Mouse (Mus musculus) MEL (cell line): ENCODE data around the gene Plxna4. TPM values are rescaled to one million over a fixed set of nuclear protein-coding genes. Genes with fewer than 3 reads are reported as not detected.

Source experiments
- DNase-seq: peaks from one replicate; pipeline ENCODE4 v3.0.0; 2011; ENCODE audit warnings: low read depth, low spot score
- H3K27ac ChIP-seq: 2 replicates; pipeline ENCODE4 v1.5.1; 2012; ENCODE audit warnings: low read depth, mild to moderate bottlenecking, control low read depth, low read length, moderate library complexity; ENCODE audit not compliant: control insufficient read depth
- H3K27me3 ChIP-seq, 2 experiments: fragments of 150-350 bp in 1 of 2; sonication (generic) in 1 of 2; 2 replicates each; pipeline ENCODE4 v1.6.1; 2012; ENCODE audit warnings: low read length in 2 of 2, mild to moderate bottlenecking in 2 of 2, improper control_type of control experiment in 1 of 2, moderate library complexity in 1 of 2; ENCODE audit not compliant: insufficient read depth in 2 of 2, control insufficient read depth in 1 of 2
- H3K36me3 ChIP-seq, 2 experiments: 2 replicates each; pipeline ENCODE4 v1.6.1; 2012 to 2014; ENCODE audit warnings: low read length in 2 of 2, improper control_type of control experiment in 1 of 2, inconsistent platforms in 1 of 2, mild to moderate bottlenecking in 1 of 2; ENCODE audit not compliant: insufficient read depth in 2 of 2, control insufficient read depth in 1 of 2
- H3K4me1 ChIP-seq, 2 experiments: fragments of 150-350 bp in 1 of 2; sonication (generic) in 1 of 2; 2 replicates each; pipeline ENCODE4 v1.6.1; 2012; ENCODE audit warnings: low read length in 2 of 2, improper control_type of control experiment in 1 of 2, mild to moderate bottlenecking in 1 of 2; ENCODE audit not compliant: insufficient read depth in 2 of 2, control insufficient read depth in 1 of 2
- H3K4me3 ChIP-seq, 2 experiments: fragments of 150-350 bp in 1 of 2; sonication (generic) in 1 of 2; 2 replicates each; pipeline ENCODE4 v1.5.1; 2012; ENCODE audit warnings: low read depth in 2 of 2, low read length in 2 of 2, mild to moderate bottlenecking in 2 of 2, moderate library complexity in 2 of 2, control low read depth in 1 of 2, improper control_type of control experiment in 1 of 2; ENCODE audit not compliant: control insufficient read depth in 1 of 2, insufficient read depth in 1 of 2
- H3K79me2 ChIP-seq: 2 replicates; pipeline ENCODE4 v1.6.1; 2012; ENCODE audit warnings: mild to moderate bottlenecking, low read length, moderate library complexity; ENCODE audit not compliant: control insufficient read depth, poor library complexity, insufficient read depth
- H3K9ac ChIP-seq: 2 replicates; pipeline ENCODE4 v1.6.1; 2012; ENCODE audit warnings: low read depth, mild to moderate bottlenecking, control low read depth, low read length, moderate library complexity; ENCODE audit not compliant: control insufficient read depth, poor library complexity, severe bottlenecking
- H3K9me3 ChIP-seq: fragments of 150-350 bp; sonication (generic); replicated peaks from 2 replicates; pipeline ENCODE4 v1.6.1; 2012; ENCODE audit warnings: mild to moderate bottlenecking, low read length, improper control_type of control experiment, moderate library complexity; ENCODE audit not compliant: insufficient read depth
- BHLHE40 ChIP-seq: IDR thresholded peaks from 2 replicates; pipeline ENCODE4 v1.6.1; 2012; ENCODE audit warnings: low read depth, mild to moderate bottlenecking, inconsistent platforms, low read length, improper control_type of control experiment, borderline replicate concordance
- CHD2 ChIP-seq: IDR thresholded peaks from 2 replicates; pipeline ENCODE4 v1.6.1; 2011; ENCODE audit warnings: low read length, improper control_type of control experiment
- E2F4 ChIP-seq: IDR thresholded peaks from 2 replicates; pipeline ENCODE4 v1.6.1; 2011; ENCODE audit warnings: low read depth, low read length, improper control_type of control experiment, borderline replicate concordance
- ELF1 ChIP-seq: IDR thresholded peaks from 2 replicates; pipeline ENCODE4 v1.6.1; 2014; ENCODE audit warnings: low read depth, mild to moderate bottlenecking, inconsistent platforms, low read length, improper control_type of control experiment, moderate library complexity
- EP300 ChIP-seq, 2 experiments: IDR thresholded peaks; 2 replicates each; pipeline ENCODE4 v1.6.1; 2011; ENCODE audit warnings: improper control_type of control experiment in 2 of 2, low read length in 2 of 2, low read depth in 1 of 2, mild to moderate bottlenecking in 1 of 2
- ETS1 ChIP-seq: IDR thresholded peaks from 2 replicates; pipeline ENCODE4 v1.6.1; 2012; ENCODE audit warnings: low read depth, mild to moderate bottlenecking, inconsistent platforms, low read length, improper control_type of control experiment, moderate library complexity
- GABPA ChIP-seq: IDR thresholded peaks from 2 replicates; pipeline ENCODE4 v1.6.1; 2012; ENCODE audit warnings: low read depth, mild to moderate bottlenecking, inconsistent platforms, low read length, improper control_type of control experiment, moderate library complexity
- JUND ChIP-seq: IDR thresholded peaks from 2 replicates; pipeline ENCODE4 v1.6.1; 2011; ENCODE audit warnings: low read depth, mild to moderate bottlenecking, improper control_type of control experiment, low read length
- KAT2A ChIP-seq: conservative IDR thresholded peaks from 2 replicates; pipeline ENCODE4 v1.6.1; 2012; ENCODE audit warnings: low read depth, low read length, improper control_type of control experiment, inconsistent platforms
- MAZ ChIP-seq: IDR thresholded peaks from 2 replicates; pipeline ENCODE4 v1.6.1; 2012; ENCODE audit warnings: low read depth, mild to moderate bottlenecking, inconsistent platforms, low read length, improper control_type of control experiment
- MEF2A ChIP-seq: IDR thresholded peaks from 2 replicates; pipeline ENCODE4 v1.6.1; 2014; ENCODE audit warnings: low read depth, mild to moderate bottlenecking, inconsistent platforms, low read length, improper control_type of control experiment; ENCODE audit not compliant: poor library complexity, insufficient replicate concordance, severe bottlenecking; ENCODE audit errors: extremely low read depth
- MXI1 ChIP-seq: IDR thresholded peaks from 2 replicates; pipeline ENCODE4 v1.6.1; 2011; ENCODE audit warnings: mild to moderate bottlenecking, low read depth, low read length, improper control_type of control experiment
- MYB ChIP-seq: IDR thresholded peaks from 2 replicates; pipeline ENCODE4 v1.6.1; 2011; ENCODE audit warnings: mild to moderate bottlenecking, low read depth, low read length, improper control_type of control experiment
- MYC ChIP-seq: IDR thresholded peaks from 2 replicates; pipeline ENCODE4 v1.6.1; 2011; ENCODE audit warnings: low read depth, mild to moderate bottlenecking, low read length, improper control_type of control experiment, moderate library complexity
- NRF1 ChIP-seq: IDR thresholded peaks from 2 replicates; pipeline ENCODE4 v1.6.1; 2014; ENCODE audit warnings: low read depth, mild to moderate bottlenecking, inconsistent platforms, low read length, improper control_type of control experiment, moderate library complexity; ENCODE audit not compliant: poor library complexity, insufficient read depth, severe bottlenecking
- POLR2A ChIP-seq, 2 experiments: IDR thresholded peaks; 2 replicates each; pipeline ENCODE4 v1.6.1; 2011 to 2012; ENCODE audit warnings: low read length in 2 of 2, mild to moderate bottlenecking in 2 of 2, control low read depth in 1 of 2, improper control_type of control experiment in 1 of 2, low read depth in 1 of 2, moderate library complexity in 1 of 2; ENCODE audit not compliant: control insufficient read depth in 1 of 2, insufficient read depth in 1 of 2, poor library complexity in 1 of 2
- POLR2AphosphoS2 ChIP-seq: IDR thresholded peaks from 2 replicates; pipeline ENCODE4 v1.6.1; 2011; ENCODE audit warnings: low read length, improper control_type of control experiment
- POLR2AphosphoS5 ChIP-seq: IDR thresholded peaks from 2 replicates; pipeline ENCODE4 v1.6.1; 2012; ENCODE audit warnings: low read depth, borderline replicate concordance, mild to moderate bottlenecking, inconsistent platforms, low read length, moderate library complexity, mixed read lengths
- RAD21 ChIP-seq: IDR thresholded peaks from 2 replicates; pipeline ENCODE4 v1.6.1; 2011; ENCODE audit warnings: mild to moderate bottlenecking, low read depth, low read length, improper control_type of control experiment
- RCOR1 ChIP-seq: IDR thresholded peaks from 2 replicates; pipeline ENCODE4 v1.6.1; 2012; ENCODE audit warnings: low read depth, mild to moderate bottlenecking, inconsistent platforms, low read length, improper control_type of control experiment
- SIN3A ChIP-seq: IDR thresholded peaks from 2 replicates; pipeline ENCODE4 v1.6.1; 2012; ENCODE audit warnings: low read length, improper control_type of control experiment, inconsistent platforms
- SMC3 ChIP-seq: IDR thresholded peaks from 2 replicates; pipeline ENCODE4 v1.6.1; 2011; ENCODE audit warnings: low read depth, low read length, improper control_type of control experiment
- TAL1 ChIP-seq: IDR thresholded peaks from 2 replicates; pipeline ENCODE4 v1.6.1; 2012; ENCODE audit warnings: mild to moderate bottlenecking, inconsistent platforms, low read length, moderate library complexity, mixed read lengths
- TBP ChIP-seq: IDR thresholded peaks from 2 replicates; pipeline ENCODE4 v1.8.0; 2011; ENCODE audit warnings: low read depth, low read length, improper control_type of control experiment
- UBTF ChIP-seq: IDR thresholded peaks from 2 replicates; pipeline ENCODE4 v1.6.1; 2012; ENCODE audit warnings: low read depth, mild to moderate bottlenecking, inconsistent platforms, low read length, improper control_type of control experiment, moderate library complexity, borderline replicate concordance; ENCODE audit not compliant: insufficient read depth
- USF1 ChIP-seq: IDR thresholded peaks from 2 replicates; pipeline ENCODE4 v1.6.1; 2014; ENCODE audit warnings: low read depth, mild to moderate bottlenecking, inconsistent platforms, low read length, improper control_type of control experiment, moderate library complexity
- ZC3H11A ChIP-seq: IDR thresholded peaks from 2 replicates; pipeline ENCODE4 v1.6.1; 2012; ENCODE audit warnings: low read depth, mild to moderate bottlenecking, inconsistent platforms, low read length, improper control_type of control experiment
- ZMIZ1 ChIP-seq: IDR thresholded peaks from 2 replicates; pipeline ENCODE4 v1.6.1; 2012; ENCODE audit warnings: low read depth, mild to moderate bottlenecking, inconsistent platforms, low read length, improper control_type of control experiment, moderate library complexity
- polyA plus RNA-seq, 2 experiments: library from polyadenylated mRNA; stranded (reverse) in 1 of 2; unstranded in 1 of 2; fragments of >175 nt in 1 of 2; fragments of >200 nt in 1 of 2; gene quantifications; 2 replicates each; pipeline versions ENCODE4 v1.2.1 to v1.2.4; 2012; ENCODE audit warnings: low replicate concordance in 2 of 2, low read depth in 1 of 2; ENCODE audit not compliant: insufficient read length in 2 of 2, insufficient read depth in 1 of 2, missing spikeins in 1 of 2
- total RNA-seq: library from RNA; depleted of rRNA; stranded (reverse); fragments of 300-350 nt; gene quantifications from 2 replicates; pipeline ENCODE4 v1.2.3, GENCODE M21; 2012

Plxna4 gene
- total and polyA plus RNA-seq, 3 experiments = 0.01 TPM; not detected in 2

DNA sequence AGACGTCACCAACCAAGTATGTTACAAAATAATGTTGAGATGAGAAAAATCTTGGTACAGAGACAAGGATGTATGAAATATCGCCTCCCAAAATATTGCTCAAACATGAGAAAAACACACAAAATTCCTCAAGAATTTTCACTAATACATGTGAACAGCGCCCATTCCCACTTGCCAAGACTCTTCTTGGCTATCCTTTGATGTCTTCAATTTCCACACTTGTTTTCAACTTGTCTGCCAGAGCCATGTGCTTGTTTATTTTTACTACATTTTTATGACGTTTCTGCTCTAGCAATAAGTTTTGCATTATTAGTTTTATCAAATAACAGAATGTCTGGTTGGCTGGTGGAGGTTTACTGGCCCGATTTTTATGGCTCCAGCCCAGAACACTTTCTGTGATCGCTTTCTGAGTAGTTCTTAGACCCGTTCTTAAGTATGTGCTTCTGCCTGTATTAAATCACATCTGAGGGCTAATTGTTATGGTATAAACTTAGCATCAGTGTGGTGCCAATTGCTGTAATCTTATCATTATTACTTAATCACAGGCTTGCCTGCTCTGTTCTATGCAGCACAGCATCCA lies 224.4 kb downstream of the Plxna4 start:
- Histone ChIP-seq H3K4me1 (no peaks in the 10 kb centered on the region), H3K4me3 (no peak overlapping the region), H3K9ac (no peak overlapping the region), H3K27ac (no peak overlapping the region), H3K27me3 (no peaks in the 10 kb centered on the region), H3K79me2 (no peaks in the 10 kb centered on the region), H3K36me3 (no peaks in the 10 kb centered on the region), H3K9me3 (no peaks in the 10 kb centered on the region)
- DNase-seq = no peak
- no peak for TF ChIP-seq EP300 (IDR thresholded peaks at IDR 0.05; ENCODE audit: low read depth in 1 of 2, low read length in 2 of 2)
- no peak for TF ChIP-seq CHD2
- no peak for TF ChIP-seq TBP
- TF ChIP-seq MYB = no peak
- TF ChIP-seq NRF1 = no peak
- TF ChIP-seq KAT2A = no peak
- no peak for TF ChIP-seq POLR2AphosphoS5
- no peak for TF ChIP-seq BHLHE40
- no peak for TF ChIP-seq MEF2A
- TF ChIP-seq ZMIZ1 = no peak
- TF ChIP-seq SIN3A = no peak
- TF ChIP-seq ZC3H11A = no peak
- no peak for TF ChIP-seq TAL1
- TF ChIP-seq ELF1 = no peak
- no peak for TF ChIP-seq E2F4
- TF ChIP-seq RCOR1 = no peak
- no peak for TF ChIP-seq USF1
- no peak for TF ChIP-seq SMC3

DNA sequence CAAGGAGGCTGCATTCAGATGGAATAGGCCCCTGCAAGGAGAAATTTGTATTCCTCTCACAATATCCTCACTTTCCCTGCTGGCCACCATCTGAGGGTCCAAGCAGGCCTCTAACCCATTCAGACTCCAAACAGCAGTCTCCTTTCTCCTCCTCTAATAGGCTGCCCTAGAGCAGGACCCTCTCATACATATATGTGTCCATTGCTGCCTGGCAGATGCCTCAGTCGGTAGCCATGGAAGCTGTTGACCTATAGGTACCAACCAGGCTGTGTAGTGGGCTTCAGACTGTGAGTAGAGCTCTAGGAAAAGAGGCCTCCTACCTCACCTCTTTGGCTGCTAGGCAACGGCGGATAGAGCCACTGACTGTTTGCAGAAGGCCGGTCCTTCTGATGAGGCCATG lies 225.6 kb downstream of the Plxna4 start:
- TF ChIP-seq ELF1 (no peak), TAL1 (no peak), MAZ (no peak), JUND (no peak), ZC3H11A (no peak), MYC (no peak), MXI1 (no peak), RAD21 (no peak), ETS1 (no peak), GABPA (no peak), POLR2A (IDR thresholded peaks at IDR 0.05; ENCODE audit: control insufficient read depth in 1 of 2, insufficient read depth in 1 of 2, low read depth in 1 of 2, low read length in 2 of 2, poor library complexity in 1 of 2) (no peak), BHLHE40 (no peak), UBTF (no peak), EP300 (IDR thresholded peaks at IDR 0.05; ENCODE audit: low read depth in 1 of 2, low read length in 2 of 2) (no peak), SMC3 (no peak), E2F4 (no peak), NRF1 (no peak), MYB (no peak), POLR2AphosphoS2 (no peak)
- no peaks in the 10 kb centered on the region for H3K9me3 ChIP-seq
- no peak overlapping the region for H3K4me3 ChIP-seq
- no peak for DNase-seq
- no peak overlapping the region for H3K27ac ChIP-seq
- no peaks in the 10 kb centered on the region for H3K36me3 ChIP-seq
- no peaks in the 10 kb centered on the region for H3K4me1 ChIP-seq
- no peaks in the 10 kb centered on the region for H3K79me2 ChIP-seq
- no peak overlapping the region for H3K9ac ChIP-seq
- no peaks in the 10 kb centered on the region for H3K27me3 ChIP-seq
